Mouse (Mus musculus): Measurements from ENCODE around the gene Pex14. TPM values are rescaled to one million over a fixed set of nuclear protein-coding genes. Genes with fewer than 3 reads are reported as not detected.
"Not testable (repeated sequence)": the region's sequence is repeated elsewhere in the genome, so short reads cannot be mapped to it uniquely, and the experiment has no call there.

Gene Pex14
- total RNA-seq, 1 experiment from 2014 or later: 74.6 TPM

GRCm38 (mm10) chr4:149103875-149104561, 4.3 kb upstream of the Pex14 start, which contains the start of gene Dffa:
Gene Dffa, plus strand, starts transcription at chr4:149104146.
- DNase-seq: peak; percentile 87

GRCm38 (mm10) chr4:149101456-149101855, 1.8 kb upstream of the Pex14 start:
- no peak for DNase-seq

GRCm38 (mm10) chr4:149100449-149100848, 773 bp upstream of the Pex14 start:
- DNase-seq: not testable (repeated sequence)

GRCm38 (mm10) chr4:149098571-149098970, 1.1 kb downstream of the Pex14 start:
- DNase-seq: no peak

GRCm38 (mm10) chr4:149097956-149098355, 1.7 kb downstream of the Pex14 start:
- DNase-seq: no peak

GRCm38 (mm10) chr4:149091364-149091763, 8.3 kb downstream of the Pex14 start:
- DNase-seq: no peak

- peak; percentile 51 for DNase-seq
These were observed 14.3 kb downstream of the Pex14 start for GRCm38 (mm10) chr4:149085381-149085780.

- DNase-seq: peak; percentile 90
These were observed 18.1 kb downstream of the Pex14 start for GRCm38 (mm10) chr4:149081528-149081927.

- no peak for DNase-seq
These were observed 19.6 kb downstream of the Pex14 start for GRCm38 (mm10) chr4:149080111-149080510.

GRCm38 (mm10) chr4:149079629-149080028, 20.0 kb downstream of the Pex14 start:
- DNase-seq: no peak

- DNase-seq: no peak
These were observed 21.4 kb downstream of the Pex14 start for GRCm38 (mm10) chr4:149078261-149078660.

- peak; percentile 66 for DNase-seq
These were observed 23.7 kb downstream of the Pex14 start for GRCm38 (mm10) chr4:149075871-149076575.

- no peak for DNase-seq
These were observed 24.6 kb downstream of the Pex14 start for GRCm38 (mm10) chr4:149075073-149075472.

GRCm38 (mm10) chr4:149066672-149067551, 32.8 kb downstream of the Pex14 start:
- DNase-seq: no peak

- DNase-seq: no peak
These were observed 35.4 kb downstream of the Pex14 start for GRCm38 (mm10) chr4:149064061-149064854.

GRCm38 (mm10) chr4:149062406-149063318, 37.0 kb downstream of the Pex14 start:
- DNase-seq: no peak

GRCm38 (mm10) chr4:149061432-149061718, 38.3 kb downstream of the Pex14 start:
- DNase-seq: no peak

GRCm38 (mm10) chr4:149060621-149061431, 38.9 kb downstream of the Pex14 start:
- no peak for DNase-seq

- DNase-seq: no peak
These were observed 40.0 kb downstream of the Pex14 start for GRCm38 (mm10) chr4:149059713-149060112.

GRCm38 (mm10) chr4:149058298-149058697, 41.4 kb downstream of the Pex14 start:
- DNase-seq: no peak

Measured in adrenal gland, postnatal 25 days (tissue).